Mouse (Mus musculus) C3H10T1/2 (cell line): ENCODE measurements around the gene Aqp7. TPM values are rescaled to one million over a fixed set of nuclear protein-coding genes. Genes with fewer than 3 reads are reported as not detected.

Experiments used
- polyA plus RNA-seq, 2 experiments: library from polyadenylated mRNA; unstranded; fragments of >200 nt; fragmentation: generic; extraction: Trizol; gene quantifications; one replicate each; pipeline ENCODE4 v1.2.1; 2012; ENCODE audit warnings: missing spikeins in 2 of 2

Gene Aqp7
- polyA plus RNA-seq, result under 1 TPM in 1 of 2 experiments, not detected in 1; 0.06 TPM

DNA sequence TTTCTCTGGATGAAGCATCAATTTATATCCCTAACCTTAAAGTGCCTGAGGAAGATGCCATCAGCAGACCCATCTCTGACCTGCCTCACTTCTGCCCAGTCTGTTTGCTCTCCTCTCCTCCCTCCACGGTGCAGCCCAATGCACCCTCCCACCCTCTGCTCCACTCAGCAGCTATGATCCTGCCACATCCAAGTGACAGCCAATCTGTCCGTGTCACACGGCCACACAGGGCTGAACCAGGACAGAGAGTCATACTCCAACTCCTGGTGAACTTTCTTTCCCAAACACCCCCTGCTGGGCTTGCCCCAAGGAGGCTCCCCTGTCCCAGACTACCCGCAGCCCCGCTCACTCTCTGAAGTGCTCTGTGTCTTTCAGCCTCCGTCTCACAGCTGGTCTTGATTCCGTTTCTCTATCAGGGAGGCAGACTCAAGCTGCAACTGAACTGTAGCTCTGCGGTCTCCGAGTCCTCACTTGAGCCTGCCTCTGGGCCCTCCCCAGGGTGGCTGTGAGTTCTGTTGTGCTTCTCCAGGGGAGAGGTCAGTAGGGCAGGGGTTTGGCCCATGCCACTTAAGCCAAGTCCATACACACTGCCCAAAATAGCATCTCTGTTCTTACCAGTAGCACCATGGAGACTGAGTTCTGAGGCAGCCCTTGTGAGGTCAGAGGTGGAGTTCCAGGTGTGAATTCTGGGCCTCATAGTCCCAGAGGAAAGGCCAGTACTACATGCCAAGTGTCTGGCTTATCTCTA lies at the start of gene Aqp7:
Gene Aqp7 (minus strand): TSS at position 616 of the 748 bp plus-strand sequence.

Other genes starting within 250 kb of the Aqp7 start
- gene B4galt1, start 194.1 kb downstream of the Aqp7 start, polyA plus RNA-seq, result 10 to 100 TPM in 1 of 2 experiments, 1 to 10 TPM in 1; 5.8 to 39.9 TPM
- gene Spink4, start 128.1 kb downstream of the Aqp7 start, polyA plus RNA-seq, result under 1 TPM in 1 of 2 experiments, not detected in 1; 0.31 TPM
- 100 to 1,000 TPM; 148 TPM for gene Bag1, start 99.8 kb downstream of the Aqp7 start, polyA plus RNA-seq
- 10 to 100 TPM in 1 of 2 experiments, 1 to 10 TPM in 1; 5.7 to 39.6 TPM for gene Chmp5, start 99.7 kb downstream of the Aqp7 start, polyA plus RNA-seq
- 10 to 100 TPM in 1 of 2 experiments, 1 to 10 TPM in 1; 7.2 to 30.1 TPM for gene Nfx1, start 77.2 kb downstream of the Aqp7 start, polyA plus RNA-seq
- gene Aqp3, start 50.0 kb upstream of the Aqp7 start, polyA plus RNA-seq, result 1 to 10 TPM in 1 of 2 experiments, under 1 TPM in 1; 0.60 to 1.5 TPM
- 10 to 100 TPM; 24.8 to 25.1 TPM for gene Nol6, start 76.3 kb upstream of the Aqp7 start, polyA plus RNA-seq
- 100 to 1,000 TPM in 1 of 2 experiments, 10 to 100 TPM in 1; 67.4 to 164 TPM for gene Ube2r2, start 87.6 kb upstream of the Aqp7 start, polyA plus RNA-seq
- 10 to 100 TPM; 45.2 to 65.2 TPM for gene Ubap2, start 227.0 kb upstream of the Aqp7 start, polyA plus RNA-seq